Mouse (Mus musculus) neural tube, postnatal 0 days (tissue): ENCODE results near the gene Ly6g6e. TPM values are rescaled to one million over a fixed set of nuclear protein-coding genes. Genes with fewer than 3 reads are reported as not detected.

ENCODE experiments used
- polyA plus RNA-seq: library from polyadenylated mRNA; unstranded; fragments of >200 nt; fragmentation: Nextera tagmentation; extraction: Ambion mirVana; gene quantifications from 2 replicates; pipeline ENCODE4 v1.2.1, GENCODE M21; 2015

Gene Ly6g6e
- polyA plus RNA-seq, 1 experiment from 2014 or later, result 0.52 TPM

Other genes with a start within 250 kb of the Ly6g6e start
- gene Stk19, start 240.0 kb upstream of the Ly6g6e start, polyA plus RNA-seq, result 39.4 and 46.3 TPM in 2 replicates
- 40.6 and 50.7 TPM in 2 replicates for gene Dxo, start 239.9 kb upstream of the Ly6g6e start, polyA plus RNA-seq
- gene Skiv2l, start 226.7 kb upstream of the Ly6g6e start, polyA plus RNA-seq, result 39.3 and 47.4 TPM in 2 replicates
- gene Nelfe, start 226.5 kb upstream of the Ly6g6e start, polyA plus RNA-seq, result 57.6 and 63.6 TPM in 2 replicates
- gene Cfb, start 214.4 kb upstream of the Ly6g6e start, polyA plus RNA-seq, result 1.4 and 1.6 TPM in 2 replicates
- 6.0 and 6.9 TPM in 2 replicates for gene Zbtb12, start 197.4 kb upstream of the Ly6g6e start, polyA plus RNA-seq
- not detected in 2 replicates for gene Gm20547, start 194.9 kb upstream of the Ly6g6e start, polyA plus RNA-seq
- gene C2, start 178.6 kb upstream of the Ly6g6e start, polyA plus RNA-seq, result 4.2 and 4.8 TPM in 2 replicates
- 59.7 and 73.8 TPM in 2 replicates for gene Ehmt2, start 178.4 kb upstream of the Ly6g6e start, polyA plus RNA-seq
- gene Slc44a4, start 162.4 kb upstream of the Ly6g6e start, polyA plus RNA-seq, result 0.10 TPM in 1 of 2 replicates, not detected in the other
- 40.7 and 44.0 TPM in 2 replicates for gene Neu1, start 145.6 kb upstream of the Ly6g6e start, polyA plus RNA-seq
- 0.79 and 1.4 TPM in 2 replicates for gene Hspa1b, start 117.7 kb upstream of the Ly6g6e start, polyA plus RNA-seq
- gene Gm20481, start 107.0 kb upstream of the Ly6g6e start, polyA plus RNA-seq, result not detected in 2 replicates
- 13.8 and 15.5 TPM in 2 replicates for gene Hspa1a, start 104.7 kb upstream of the Ly6g6e start, polyA plus RNA-seq
- 0.58 and 0.76 TPM in 2 replicates for gene Hspa1l, start 104.2 kb upstream of the Ly6g6e start, polyA plus RNA-seq
- 88.6 and 94.3 TPM in 2 replicates for gene Lsm2, start 95.0 kb upstream of the Ly6g6e start, polyA plus RNA-seq
- 38.5 and 45.0 TPM in 2 replicates for gene Vars, start 75.9 kb upstream of the Ly6g6e start, polyA plus RNA-seq
- gene Vwa7, start 60.3 kb upstream of the Ly6g6e start, polyA plus RNA-seq, result 0.25 and 0.59 TPM in 2 replicates
- gene Sapcd1, start 48.9 kb upstream of the Ly6g6e start, polyA plus RNA-seq, result 3.2 and 4.4 TPM in 2 replicates
- 1.6 and 2.0 TPM in 2 replicates for gene Msh5, start 30.2 kb upstream of the Ly6g6e start, polyA plus RNA-seq
- 72.4 and 75.0 TPM in 2 replicates for gene Clic1, start 26.9 kb upstream of the Ly6g6e start, polyA plus RNA-seq
- 173 and 187 TPM in 2 replicates for gene Ddah2, start 17.9 kb upstream of the Ly6g6e start, polyA plus RNA-seq
- gene Ly6g6c, start 11.5 kb upstream of the Ly6g6e start, polyA plus RNA-seq, result not detected in 2 replicates
- 0.19 and 0.22 TPM in 2 replicates for gene Mpig6b, start 10.7 kb upstream of the Ly6g6e start, polyA plus RNA-seq
- 0.81 and 1.9 TPM in 2 replicates for gene Ly6g6d, start 1.2 kb downstream of the Ly6g6e start, polyA plus RNA-seq
- gene Ly6g6f, start 8.7 kb downstream of the Ly6g6e start, polyA plus RNA-seq, result 0.31 TPM in 1 of 2 replicates, not detected in the other
- 114 and 120 TPM in 2 replicates for gene Abhd16a, start 12.4 kb downstream of the Ly6g6e start, polyA plus RNA-seq
- gene Ly6g5c, start 31.4 kb downstream of the Ly6g6e start, polyA plus RNA-seq, result not detected in 2 replicates
- 0.48 and 0.59 TPM in 2 replicates for gene Ly6g5b, start 38.5 kb downstream of the Ly6g6e start, polyA plus RNA-seq
- gene Gpank1, start 44.6 kb downstream of the Ly6g6e start, polyA plus RNA-seq, result 15.3 and 17.2 TPM in 2 replicates
- 377 and 395 TPM in 2 replicates for gene Csnk2b, start 45.2 kb downstream of the Ly6g6e start, polyA plus RNA-seq
- 9.6 and 11.8 TPM in 2 replicates for gene D17H6S53E, start 49.5 kb downstream of the Ly6g6e start, polyA plus RNA-seq
- 0.21 TPM in 1 of 2 replicates, not detected in the other for gene Apom, start 55.1 kb downstream of the Ly6g6e start, polyA plus RNA-seq
- 51.1 and 58.5 TPM in 2 replicates for gene Bag6, start 58.3 kb downstream of the Ly6g6e start, polyA plus RNA-seq
- gene Prrc2a, start 88.0 kb downstream of the Ly6g6e start, polyA plus RNA-seq, result 109 and 138 TPM in 2 replicates
- 15.4 and 15.5 TPM in 2 replicates for gene Aif1, start 99.2 kb downstream of the Ly6g6e start, polyA plus RNA-seq
- gene Lst1, start 111.5 kb downstream of the Ly6g6e start, polyA plus RNA-seq, result 10.1 and 10.9 TPM in 2 replicates
- gene Ltb, start 117.5 kb downstream of the Ly6g6e start, polyA plus RNA-seq, result 1.4 and 1.6 TPM in 2 replicates
- 0.12 TPM in 1 of 2 replicates, not detected in the other for gene Tnf, start 125.1 kb downstream of the Ly6g6e start, polyA plus RNA-seq
- gene Lta, start 128.4 kb downstream of the Ly6g6e start, polyA plus RNA-seq, result 0.71 and 1.0 TPM in 2 replicates
- gene Gm16181, start 143.9 kb downstream of the Ly6g6e start, polyA plus RNA-seq, result 0.46 and 0.48 TPM in 2 replicates
- 210 and 227 TPM in 2 replicates for gene Atp6v1g2, start 156.8 kb downstream of the Ly6g6e start, polyA plus RNA-seq
- 12.5 and 13.2 TPM in 2 replicates for gene Nfkbil1, start 158.9 kb downstream of the Ly6g6e start, polyA plus RNA-seq
- 251 and 271 TPM in 2 replicates for gene Ddx39b, start 164.8 kb downstream of the Ly6g6e start, polyA plus RNA-seq
- 158 and 172 TPM in 2 replicates for gene H2-D1, start 185.8 kb downstream of the Ly6g6e start, polyA plus RNA-seq
- gene H2-Q1, start 243.5 kb downstream of the Ly6g6e start, polyA plus RNA-seq, result 0.65 and 1.1 TPM in 2 replicates